Mouse (Mus musculus) liver, adult 2 months (tissue): ENCODE measurements around the gene Gm7138. TPM values are rescaled to one million over a fixed set of nuclear protein-coding genes. Genes with fewer than 3 reads are reported as not detected.
"Not testable (repeated sequence)": the region's sequence is repeated elsewhere in the genome, so short reads cannot be mapped to it uniquely, and the experiment has no call there.

Experiments
- DNase-seq: peaks from one replicate; pipeline ENCODE4 v3.0.0-alpha.2; 2011; ENCODE audit warnings: low read depth, low spot score; ENCODE audit errors: extremely low read depth
- H3K27ac ChIP-seq: fragments of 200-500 bp; replicated peaks from 2 replicates; pipeline ENCODE4 v1.5.1; 2012; ENCODE audit warnings: low read depth, mild to moderate bottlenecking, control low read depth, inconsistent platforms, low read length; ENCODE audit not compliant: insufficient read depth
- H3K27me3 ChIP-seq: fragments of 200-500 bp; 2 replicates; pipeline ENCODE4 v1.6.1; 2012; ENCODE audit warnings: mild to moderate bottlenecking, moderate library complexity, low read length, inconsistent platforms; ENCODE audit not compliant: control insufficient read depth, insufficient read depth
- H3K36me3 ChIP-seq: fragments of 200-500 bp; 2 replicates; pipeline ENCODE4 v1.6.1; 2012; ENCODE audit warnings: low read length, inconsistent platforms; ENCODE audit not compliant: control insufficient read depth, insufficient read depth
- H3K4me1 ChIP-seq: fragments of 200-500 bp; 2 replicates; pipeline ENCODE4 v1.6.1; 2011; ENCODE audit warnings: low read length; ENCODE audit not compliant: control insufficient read depth, insufficient read depth
- H3K4me3 ChIP-seq: fragments of 200-500 bp; 2 replicates; pipeline ENCODE4 v1.5.1; 2011; ENCODE audit warnings: low read depth, mild to moderate bottlenecking, control low read depth, low read length, moderate library complexity; ENCODE audit not compliant: insufficient read depth
- H3K79me2 ChIP-seq: fragments of 200-500 bp; 2 replicates; pipeline ENCODE4 v1.6.1; 2012; ENCODE audit warnings: inconsistent platforms, mild to moderate bottlenecking, low read length, moderate library complexity; ENCODE audit not compliant: control insufficient read depth, insufficient read depth
- H3K9ac ChIP-seq: fragments of 200-500 bp; 2 replicates; pipeline ENCODE4 v1.6.1; 2012; ENCODE audit warnings: low read depth, mild to moderate bottlenecking, control low read depth, inconsistent platforms, low read length
- CTCF ChIP-seq: fragments of 200-500 bp; IDR thresholded peaks from 2 replicates; pipeline ENCODE4 v1.5.1; 2011; ENCODE audit warnings: low read depth, low read length, control low read depth
- POLR2A ChIP-seq: fragments of 200-500 bp; IDR thresholded peaks from 2 replicates; pipeline ENCODE4 v1.6.1; 2011; ENCODE audit warnings: low read length, control low read depth; ENCODE audit not compliant: insufficient read depth; ENCODE audit errors: extremely low read depth
- WGBS: fragments of 180-500 bp; shearing (Covaris S2); methylation state at CpG from one replicate; pipeline ENCODE4 v1.1.7; 2018; 5-methylcytosine and 5-hydroxymethylcytosine counted together
- polyA plus RNA-seq: library from polyadenylated mRNA; depleted of rRNA; stranded (reverse); fragments of >200 nt; gene quantifications from 2 replicates; pipeline ENCODE4 v1.2.3, GENCODE M21; 2012; rRNA removed
- total RNA-seq: library from RNA; depleted of rRNA; stranded (reverse); fragments of >200 nt; gene quantifications from 2 replicates; pipeline ENCODE4 v1.2.3, GENCODE M21; 2014; rRNA removed

Gm7138 gene
- total RNA-seq = not detected in 2 replicates
- polyA plus RNA-seq = not detected in 2 replicates

DNA sequence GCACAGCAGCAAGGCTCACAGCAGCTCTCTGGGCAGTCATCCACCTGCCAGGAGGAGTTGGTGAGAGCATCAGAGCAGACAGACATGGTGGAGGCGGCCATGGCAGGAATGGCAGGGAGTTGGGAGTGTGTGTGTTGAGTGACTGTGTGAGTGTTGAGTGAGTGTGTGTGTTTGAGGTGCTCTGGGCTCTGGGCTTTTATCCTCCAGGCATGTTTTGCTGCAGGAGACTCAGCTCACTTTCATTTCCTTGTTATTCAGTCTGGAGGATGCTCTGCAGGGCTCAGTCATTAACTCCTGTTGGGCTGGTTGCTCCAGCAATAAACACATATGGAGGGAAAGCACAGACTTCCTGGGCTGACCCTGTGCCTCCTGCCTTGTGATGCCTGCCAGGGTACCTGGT is at the start of gene Gm7138:
Gm7138 (minus strand) TSS at position 101 of the 400 bp plus-strand sequence.
- not testable (repeated sequence) for H3K36me3 ChIP-seq, H3K79me2 ChIP-seq, DNase-seq, H3K4me1 ChIP-seq, H3K4me3 ChIP-seq, H3K9ac ChIP-seq, H3K27ac ChIP-seq, H3K27me3 ChIP-seq
- 80% methylated on average over 1 of the region's 1 CpGs for WGBS

DNA sequence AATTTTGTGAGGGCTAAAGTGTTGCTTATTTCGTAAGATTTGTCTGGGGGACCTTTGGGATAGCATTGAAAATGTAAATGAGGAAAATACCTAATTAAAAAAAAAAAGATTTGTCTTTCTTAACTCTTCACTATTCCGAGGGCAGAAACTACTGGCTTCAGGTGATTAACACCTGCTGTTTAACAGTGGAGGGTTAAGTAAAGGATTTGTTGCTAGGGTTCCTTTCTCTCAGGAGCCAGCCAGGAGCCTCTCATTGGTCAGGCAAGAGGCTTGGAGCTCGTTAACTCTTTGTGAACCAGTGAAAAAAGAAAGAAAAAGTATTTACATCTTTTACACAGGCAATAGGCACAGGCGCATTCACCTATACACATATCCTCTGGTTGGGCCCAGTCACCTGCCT is 42.5 kb upstream of the Gm7138 start:
- Histone ChIP-seq H3K4me1 (no peaks in the 10 kb centered on the region), H3K4me3 (no peak overlapping the region), H3K27me3 (no peaks in the 10 kb centered on the region), H3K9ac (no peak overlapping the region), H3K27ac (no peak overlapping the region), H3K79me2 (no peaks in the 10 kb centered on the region), H3K36me3 (no peaks in the 10 kb centered on the region)
- no peak for DNase-seq
- no peak for TF ChIP-seq CTCF
- WGBS = 55% methylated on average over 4 of the region's 4 CpGs

DNA sequence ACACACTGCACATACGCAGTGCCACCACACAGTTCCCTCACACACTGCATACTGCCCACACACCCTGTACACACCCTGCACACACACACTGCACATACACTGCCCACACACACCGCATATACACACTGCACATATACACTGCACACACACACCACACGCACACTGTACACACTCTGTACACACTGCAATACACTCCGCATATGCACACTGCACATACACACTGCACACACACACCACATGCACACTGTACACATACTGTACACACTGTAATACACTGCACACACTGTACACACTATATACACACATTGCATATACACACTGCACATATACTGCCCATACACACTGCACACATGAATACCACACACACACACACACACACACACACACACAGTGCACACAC is 41.8 kb upstream of the Gm7138 start:
- Histone ChIP-seq H3K27me3 (no peaks in the 10 kb centered on the region), H3K4me1 (no peaks in the 10 kb centered on the region), H3K27ac (no peak overlapping the region), H3K4me3 (no peak overlapping the region), H3K36me3 (no peaks in the 10 kb centered on the region), H3K79me2 (no peaks in the 10 kb centered on the region), H3K9ac (no peak overlapping the region)
- TF ChIP-seq CTCF = no peak
- no peak for TF ChIP-seq POLR2A
- no peak for DNase-seq
- WGBS = 98% methylated on average over 4 of the region's 4 CpGs

DNA sequence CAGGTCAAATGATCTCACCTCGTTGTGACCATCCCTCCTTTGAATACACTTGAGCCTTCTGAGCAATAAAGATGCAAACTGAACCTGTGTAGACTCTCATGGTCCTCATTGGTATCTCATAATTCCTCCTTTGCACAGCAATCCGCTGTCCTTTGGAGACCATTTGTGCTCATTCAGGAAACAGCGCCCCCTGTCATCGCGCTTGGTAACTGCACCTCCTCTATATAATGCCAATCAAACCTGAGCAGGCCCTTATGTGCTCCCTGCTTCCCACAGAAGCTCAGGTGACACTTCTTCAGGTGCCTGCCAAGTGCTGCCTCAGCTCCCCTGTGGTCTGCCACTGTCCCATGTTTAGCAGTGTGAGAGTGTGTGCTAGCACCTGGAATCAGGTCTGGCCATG is 38.8 kb upstream of the Gm7138 start:
- DNase-seq = peak; percentile 7

DNA sequence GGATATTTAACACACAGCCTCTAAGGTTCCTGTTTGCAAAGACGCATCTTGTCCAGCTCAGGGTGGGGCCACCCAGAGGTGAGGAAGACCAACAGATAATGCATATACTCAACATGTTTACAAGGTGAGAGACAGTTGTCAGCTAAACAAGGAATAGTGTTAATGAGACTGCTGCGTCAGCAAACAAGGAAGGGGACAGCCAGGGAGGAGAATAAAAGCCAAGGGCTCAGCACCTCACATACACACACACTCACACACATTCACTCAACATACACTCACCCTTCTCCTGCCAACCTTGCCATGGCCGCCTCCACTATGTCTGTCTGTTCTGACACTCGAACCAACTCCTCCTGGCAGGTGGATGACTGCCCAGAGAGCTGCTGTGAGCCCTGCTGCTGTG is 37.6 kb upstream of the Gm7138 start, which contains the start of gene Gm2696:
Gm2696 (plus strand) TSS at position 301 of the 400 bp plus-strand sequence.
- Histone ChIP-seq H3K4me3 (no peak within 1 kb of the TSS), H3K9ac (no peak within 1 kb of the TSS), H3K36me3 (no peaks in the 10 kb centered on the region), H3K4me1 (no peaks in the 10 kb centered on the region), H3K27me3 (no peaks in the 10 kb centered on the region), H3K79me2 (no peaks in the 10 kb centered on the region), H3K27ac (no peak within 1 kb of the TSS)
- no peak for TF ChIP-seq CTCF
- no peak for TF ChIP-seq POLR2A
- no peak for DNase-seq
- WGBS = 27% methylated on average over 4 of the region's 4 CpGs

More for the DNA sequence above, 38.8 kb upstream of the Gm7138 start:
- no peaks in the 10 kb centered on the region for H3K4me1 ChIP-seq
- no peaks in the 10 kb centered on the region for H3K27me3 ChIP-seq
- 30% methylated on average over 5 of the region's 5 CpGs for WGBS
- no peaks in the 10 kb centered on the region for H3K36me3 ChIP-seq
- no peaks in the 10 kb centered on the region for H3K79me2 ChIP-seq
- no peak overlapping the region for H3K9ac ChIP-seq
- TF ChIP-seq CTCF (peak; percentile 63), POLR2A (no peak)
- no peak overlapping the region for H3K27ac ChIP-seq
- H3K4me3 ChIP-seq = no peak overlapping the region

DNA sequence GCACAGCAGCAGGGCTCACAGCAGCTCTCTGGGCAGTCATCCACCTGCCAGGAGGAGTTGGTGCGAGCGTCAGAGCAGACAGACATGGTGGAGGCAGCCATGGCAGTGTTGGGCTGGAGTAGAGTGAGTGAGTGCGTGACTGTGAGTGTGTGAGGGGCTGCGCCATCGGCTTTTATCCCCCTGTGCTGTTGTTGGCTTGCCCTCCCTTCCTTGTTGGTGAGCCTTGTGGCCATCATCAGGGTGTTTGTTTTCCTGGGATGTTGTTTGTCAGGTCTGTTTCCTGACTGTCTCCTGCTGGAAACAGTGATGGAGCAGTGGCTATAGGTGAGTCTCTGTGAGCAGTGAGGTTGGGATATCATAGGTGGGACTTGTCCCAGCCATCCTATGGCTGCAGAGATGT is 35.0 kb upstream of the Gm7138 start, which contains the start of gene Gm9507:
Gm9507 (minus strand) TSS at position 101 of the 400 bp plus-strand sequence.
- no peaks in the 10 kb centered on the region for H3K4me1 ChIP-seq
- no peak for DNase-seq
- WGBS = 67% methylated on average over 5 of the region's 5 CpGs
- H3K79me2 ChIP-seq = no peaks in the 10 kb centered on the region
- H3K36me3 ChIP-seq = no peaks in the 10 kb centered on the region
- H3K27ac ChIP-seq = no peak within 1 kb of the TSS
- no peaks in the 10 kb centered on the region for H3K27me3 ChIP-seq
- no peak within 1 kb of the TSS for H3K4me3 ChIP-seq
- no peak for TF ChIP-seq CTCF
- TF ChIP-seq POLR2A = no peak
- H3K9ac ChIP-seq = no peak within 1 kb of the TSS
